In the genomic region with DNA sequence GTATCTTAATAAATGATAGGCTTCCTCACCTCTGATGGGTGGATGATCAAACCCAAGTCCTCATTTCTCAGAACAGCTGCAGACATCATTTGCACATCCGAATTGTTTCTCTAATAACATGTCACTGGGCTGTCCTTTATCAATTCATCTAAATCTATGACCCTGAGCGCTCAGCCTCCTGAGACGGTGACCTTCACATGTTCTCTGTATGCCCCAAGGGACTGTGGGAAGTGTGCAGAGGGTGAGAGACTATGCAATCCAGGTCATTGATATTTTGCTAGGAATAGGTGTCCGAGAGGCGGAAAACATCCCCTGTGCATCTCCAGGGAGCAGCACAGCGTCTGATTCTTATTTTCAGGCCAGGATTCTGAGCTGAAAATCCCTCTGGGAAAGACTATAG, we compare ENCODE assay signal across 36 mouse cellular contexts. TPM values are rescaled to one million over a fixed set of nuclear protein-coding genes. Genes with fewer than 3 reads are reported as not detected.
"Had no signal": no experiment of that assay in that cellular context is flagged by ENCODE, and none has a peak within 500 bp of the region (broad histone marks: within the 10 kb centered on the region; RNA-seq: fewer than 3 reads in every experiment).

No protein-coding gene starts in this region.

- H3K4me1 ChIP-seq: limb, embryonic 10.5 days; limb, embryonic 12.5 days; limb, embryonic 13.5 days; limb, embryonic 15.5 days; liver, embryonic 12.5 days; liver, embryonic 13.5 days; liver, embryonic 15.5 days; lung, embryonic 15.5 days; midbrain, embryonic 10.5 days; midbrain, embryonic 12.5 days; midbrain, embryonic 13.5 days; midbrain, embryonic 15.5 days had no signal

- H3K36me3 ChIP-seq: limb, embryonic 10.5 days; limb, embryonic 12.5 days; limb, embryonic 13.5 days; limb, embryonic 15.5 days; liver, embryonic 12.5 days; liver, embryonic 13.5 days; liver, embryonic 15.5 days; lung, embryonic 15.5 days; midbrain, embryonic 10.5 days; midbrain, embryonic 12.5 days; midbrain, embryonic 13.5 days; midbrain, embryonic 15.5 days; neural tube, embryonic 12.5 days had no signal

- H3K9ac ChIP-seq: limb, embryonic 12.5 days; limb, embryonic 13.5 days; limb, embryonic 15.5 days; liver, embryonic 12.5 days; liver, embryonic 13.5 days; liver, embryonic 14.5 days; liver, embryonic 15.5 days; liver, postnatal 0 days; lung, embryonic 14.5 days; lung, embryonic 15.5 days; midbrain, embryonic 12.5 days; midbrain, embryonic 13.5 days; midbrain, embryonic 15.5 days; neural tube, embryonic 12.5 days had no signal

- H3K4me3 ChIP-seq: limb, embryonic 10.5 days; limb, embryonic 12.5 days; limb, embryonic 13.5 days; limb, embryonic 15.5 days; liver, embryonic 12.5 days; liver, embryonic 13.5 days; liver, embryonic 15.5 days; lung, embryonic 15.5 days; megakaryocyte, embryonic 14.5 days; midbrain, embryonic 10.5 days; midbrain, embryonic 12.5 days; midbrain, embryonic 13.5 days; midbrain, embryonic 15.5 days; myocyte; neural tube, embryonic 12.5 days had no signal

- H3K9me3 ChIP-seq: limb, embryonic 10.5 days; limb, embryonic 12.5 days; limb, embryonic 13.5 days; limb, embryonic 15.5 days; liver, embryonic 12.5 days; liver, embryonic 13.5 days; liver, embryonic 15.5 days; lung, embryonic 15.5 days; midbrain, embryonic 10.5 days; midbrain, embryonic 12.5 days; midbrain, embryonic 13.5 days; midbrain, embryonic 15.5 days; neural tube, embryonic 12.5 days had no signal

- DNase-seq: left cerebral cortex, postnatal 4 days; liver; liver, embryonic 13.5 days; liver, postnatal 0 days; lung, adult 18-20 months; lung, adult 2 months; lung, embryonic 14.5 days; lung, postnatal 10 days; lung, postnatal 14 days; lung, postnatal 36 days; lung, postnatal 4 days; midbrain, embryonic 14.5 days had no signal

- H3K4me2 ChIP-seq: limb, embryonic 12.5 days; limb, embryonic 13.5 days; limb, embryonic 15.5 days; liver, embryonic 11.5 days; liver, embryonic 12.5 days; liver, embryonic 13.5 days; liver, embryonic 15.5 days; lung, embryonic 14.5 days; lung, embryonic 15.5 days; midbrain, embryonic 11.5 days; midbrain, embryonic 12.5 days; midbrain, embryonic 13.5 days; midbrain, embryonic 15.5 days; neural tube, embryonic 12.5 days had no signal

- ATAC-seq: liver, embryonic 12.5 days; liver, postnatal 0 days; lung, postnatal 0 days; midbrain, embryonic 13.5 days; midbrain, embryonic 15.5 days; midbrain, embryonic 16.5 days had no signal

- H3K27ac ChIP-seq: limb, embryonic 10.5 days; limb, embryonic 12.5 days; limb, embryonic 13.5 days; limb, embryonic 15.5 days; liver, embryonic 12.5 days; liver, embryonic 13.5 days; liver, embryonic 14.5 days; liver, embryonic 15.5 days; lung, embryonic 15.5 days; macrophage; midbrain, embryonic 10.5 days; midbrain, embryonic 12.5 days; midbrain, embryonic 13.5 days; midbrain, embryonic 15.5 days; neural tube, embryonic 12.5 days had no signal

- H3K27me3 ChIP-seq: limb, embryonic 12.5 days; limb, embryonic 13.5 days; limb, embryonic 15.5 days; liver, embryonic 12.5 days; liver, embryonic 13.5 days; liver, embryonic 15.5 days; lung, embryonic 15.5 days; midbrain, embryonic 12.5 days; midbrain, embryonic 13.5 days; midbrain, embryonic 15.5 days; neural tube, embryonic 12.5 days had no signal

RNA-seq across cellular contexts. Expression of gene Trpc3, which starts 22.2 kb away (rescaled TPM):
- total RNA-seq: megakaryocyte progenitor cell, adult 5-6 weeks; megakaryocyte, adult 5-6 weeks; megakaryocyte-erythroid progenitor cell, adult 5-6 weeks; monocyte, adult 5-6 weeks had no signal
- polyA plus RNA-seq: macrophage, myocyte had no signal
